Mouse (Mus musculus) limb, embryonic 14.5 days (tissue): ENCODE results near the gene Atp1a1. TPM values are rescaled to one million over a fixed set of nuclear protein-coding genes. Genes with fewer than 3 reads are reported as not detected.

Source experiments
- ATAC-seq: fragments of 200-750 bp; cut with Nextera tagmentation; 2 replicates; pipeline ENCODE4 v1.8.0; 2017; ENCODE audit warnings: low read depth, moderate number of reproducible peaks, moderate TSS enrichment; ENCODE audit not compliant: low FRiP score
- DNase-seq: peaks from one replicate; pipeline ENCODE4 v3.0.0-alpha.2; 2015; ENCODE audit warnings: low spot score
- H3K27ac ChIP-seq: fragments of 300-500 bp; sonication (generic); replicated peaks from 2 replicates; pipeline ENCODE4 v1.5.1; 2014; ENCODE audit warnings: low read depth, mild to moderate bottlenecking, low read length, moderate library complexity, mixed read lengths
- H3K27me3 ChIP-seq: fragments of 300-500 bp; sonication (generic); 2 replicates; pipeline ENCODE4 v1.6.1; 2014; ENCODE audit warnings: low read length, mixed read lengths; ENCODE audit not compliant: control insufficient read depth, insufficient read depth
- H3K36me3 ChIP-seq: fragments of 300-500 bp; sonication (generic); 2 replicates; pipeline ENCODE4 v1.6.1; 2014; ENCODE audit warnings: mild to moderate bottlenecking, low read length, moderate library complexity, mixed read lengths; ENCODE audit not compliant: control insufficient read depth, insufficient read depth
- H3K4me1 ChIP-seq: fragments of 300-500 bp; sonication (generic); 2 replicates; pipeline ENCODE4 v1.6.1; 2014; ENCODE audit warnings: antibody characterized with exemption, low read length, mixed read lengths; ENCODE audit not compliant: control insufficient read depth, insufficient read depth
- H3K4me2 ChIP-seq: fragments of 300-500 bp; sonication (generic); replicated peaks from 2 replicates; pipeline ENCODE4 v1.6.1; 2014; ENCODE audit warnings: low read depth, mild to moderate bottlenecking, low read length, moderate library complexity; ENCODE audit not compliant: severe bottlenecking
- H3K4me3 ChIP-seq: fragments of 300-500 bp; sonication (generic); replicated peaks from 2 replicates; pipeline ENCODE4 v1.5.1; 2014; ENCODE audit warnings: low read length
- H3K9ac ChIP-seq: fragments of 300-500 bp; sonication (generic); 2 replicates; pipeline ENCODE4 v1.6.1; 2014; ENCODE audit warnings: mild to moderate bottlenecking, low read depth, low read length, moderate library complexity; ENCODE audit not compliant: severe bottlenecking
- H3K9me3 ChIP-seq: fragments of 300-500 bp; sonication (generic); 2 replicates; pipeline ENCODE4 v1.6.1; 2016; ENCODE audit warnings: low read length; ENCODE audit not compliant: control insufficient read depth
- POLR2A ChIP-seq: fragments of 200-500 bp; IDR thresholded peaks from 2 replicates; pipeline ENCODE4 v1.8.0; 2012; ENCODE audit warnings: inconsistent platforms, mild to moderate bottlenecking, moderate library complexity, borderline replicate concordance; ENCODE audit not compliant: insufficient read depth, insufficient read length; ENCODE audit errors: extremely low read depth
- WGBS: fragments of 180-500 bp; shearing (Covaris S2); extraction: QIAGEN DNeasy Blood & Tissue Kit; methylation state at CpG from one replicate; pipeline ENCODE4 v1.1.7; 2014; 5-methylcytosine and 5-hydroxymethylcytosine counted together
- polyA plus RNA-seq, 2 experiments: library from polyadenylated mRNA; depleted of rRNA in 1 of 2; stranded (reverse) in 1 of 2; unstranded in 1 of 2; fragments of >200 nt; fragmentation: Nextera tagmentation in 1 of 2; extraction: Ambion mirVana in 1 of 2; gene quantifications; 2 replicates each; pipeline versions ENCODE4 v1.2.1 to v1.2.3; 2012 to 2014

The Atp1a1 gene
- polyA plus RNA-seq, 2 experiments, result 129 to 157 TPM

- DNase-seq, result no peak
- Histone ChIP-seq H3K9ac (no peak overlapping the region; the same call in 1 of the 2 replicates), H3K9me3 (no peaks in the 10 kb centered on the region), H3K4me2 (peak overlapping the region; percentile 13), H3K27me3 (peaks cover 5% of the 10 kb centered on the region; the same call in 1 of the 2 replicates), H3K36me3 (no peaks in the 10 kb centered on the region; the same call in 1 of the 2 replicates), H3K4me1 (peaks cover 77% of the 10 kb centered on the region), H3K4me3 (no peak overlapping the region), H3K27ac (0 out of 2 replicates have a peak overlapping the region, but pooled peaks have one; percentile 1)
- no peak for ATAC-seq
- 46% methylated on average over 8 of the region's 8 CpGs for WGBS
- no peak for TF ChIP-seq POLR2A
Measured at GRCm38 (mm10) chr3:101601003-101601525, 3.4 kb downstream of the Atp1a1 start.

- no peak overlapping the region for H3K4me3 ChIP-seq
- H3K36me3 ChIP-seq, result peaks cover 1% of the 10 kb centered on the region; the same call in 1 of the 2 replicates
- H3K4me1 ChIP-seq, result peaks cover 80% of the 10 kb centered on the region
- 10% methylated on average over 4 of the region's 4 CpGs for WGBS
- TF ChIP-seq POLR2A, result no peak
- no peaks in the 10 kb centered on the region for H3K9me3 ChIP-seq
- no peak overlapping the region for H3K27ac ChIP-seq
- H3K27me3 ChIP-seq, result no peaks in the 10 kb centered on the region
- DNase-seq (peak; percentile 68), ATAC-seq (no peak)
- no peak overlapping the region for H3K9ac ChIP-seq
- peak overlapping the region; percentile 13; the same call in 1 of the 2 replicates for H3K4me2 ChIP-seq
Measured at GRCm38 (mm10) chr3:101599920-101600741, 4.4 kb downstream of the Atp1a1 start.

GRCm38 (mm10) chr3:101599191-101599919 lies 5.1 kb downstream of the Atp1a1 start:
- Histone ChIP-seq H3K9me3 (no peaks in the 10 kb centered on the region), H3K4me1 (peaks cover 80% of the 10 kb centered on the region), H3K27ac (no peak overlapping the region), H3K27me3 (no peaks in the 10 kb centered on the region), H3K4me2 (no peak overlapping the region), H3K4me3 (no peak overlapping the region), H3K9ac (no peak overlapping the region), H3K36me3 (peaks cover 9% of the 10 kb centered on the region; the same call in 1 of the 2 replicates)
- no peak for ATAC-seq
- WGBS, result 66% methylated on average over 8 of the region's 8 CpGs
- DNase-seq, result no peak
- no peak for TF ChIP-seq POLR2A

- peaks cover 83% of the 10 kb centered on the region for H3K4me1 ChIP-seq
- no peak for DNase-seq
- no peak overlapping the region for H3K4me3 ChIP-seq
- no peak overlapping the region for H3K9ac ChIP-seq
- H3K27me3 ChIP-seq, result no peaks in the 10 kb centered on the region
- H3K9me3 ChIP-seq, result no peaks in the 10 kb centered on the region
- H3K4me2 ChIP-seq, result no peak overlapping the region
- ATAC-seq, result no peak
- TF ChIP-seq POLR2A, result no peak
- no peak overlapping the region; the same call in 1 of the 2 replicates for H3K27ac ChIP-seq
- 66% methylated on average over 4 of the region's 4 CpGs for WGBS
- peaks cover 17% of the 10 kb centered on the region for H3K36me3 ChIP-seq
Measured at GRCm38 (mm10) chr3:101598231-101598905, 6.1 kb downstream of the Atp1a1 start.
